Comparison of ENCODE assay signal across 8 mouse cellular contexts in genomic region chr2:122297271-122298095, GRCm38 (mm10). TPM values are rescaled to one million over a fixed set of nuclear protein-coding genes. Genes with fewer than 3 reads are reported as not detected.
A peak's percentile ranks its signal among the peaks of the same experiment; 100 is the strongest.
DNase-seq lines count a peak whose midpoint lies in the region; ATAC-seq and TF ChIP-seq lines count a peak whose summit lies in the region.
"Had no signal": no experiment of that assay in that cellular context is flagged by ENCODE, and none has a peak within 500 bp of the region (broad histone marks: within the 10 kb centered on the region; RNA-seq: fewer than 3 reads in every experiment).

No protein-coding gene starts in this region.

- peaks cover 0 to 10% of the 10 kb centered on the region in 2 experiments; a peak in 2 of 4 replicates for H3K4me1 ChIP-seq in ES-E14 (ENCODE audit: control insufficient read depth in 2 of 2, insufficient read depth in 2 of 2, low read length in 2 of 2, poor library complexity in 1 of 2)
- peaks cover 49% of the 10 kb centered on the region for H3K4me1 ChIP-seq in hindbrain, embryonic 13.5 days (replicated peaks)
- H3K4me1 ChIP-seq in midbrain, postnatal 0 days (ENCODE audit: insufficient read depth, low read length): peaks cover 20% of the 10 kb centered on the region

- ATAC-seq in hindbrain, embryonic 13.5 days (ENCODE audit: low FRiP score): no peak
- no peak for ATAC-seq in midbrain, postnatal 0 days (ENCODE audit: low FRiP score)

- TF ChIP-seq POLR2A in brain, embryonic 14.5 days (IDR thresholded peaks at IDR 0.05; ENCODE audit: borderline replicate concordance, extremely low read depth, insufficient read depth, insufficient read length, poor library complexity, severe bottlenecking): no peak

- H3K9ac ChIP-seq in ES-E14 (ENCODE audit: insufficient read depth, low read depth, low read length, poor library complexity, severe bottlenecking): no peak overlapping the region
- H3K9ac ChIP-seq in hindbrain, embryonic 13.5 days: no peak overlapping the region
- H3K9ac ChIP-seq in midbrain, postnatal 0 days (replicated peaks; ENCODE audit: low read length, poor library complexity, severe bottlenecking): no peak overlapping the region

- H3K27me3 ChIP-seq in hindbrain, embryonic 13.5 days: peaks cover 99% of the 10 kb centered on the region
- H3K27me3 ChIP-seq in midbrain, postnatal 0 days (ENCODE audit: insufficient read depth, low read length): peaks cover 62% of the 10 kb centered on the region

- no peak for TF ChIP-seq CTCF in brain, embryonic 14.5 days (IDR thresholded peaks at IDR 0.05; ENCODE audit: borderline replicate concordance, extremely low read depth, insufficient read depth, insufficient read length)
- TF ChIP-seq CTCF in midbrain, postnatal 0 days (IDR thresholded peaks at IDR 0.05): no peak

- in situ Hi-C loops in ES-E14 (cut with MboI; ENCODE audit: low sequenced_read_pairs in 2 of 2, unreplicated experiment in 2 of 2): no loop called here

- WGBS in hindbrain, embryonic 13.5 days: under 1% methylated on average over 35 of the region's 35 CpGs
- WGBS in midbrain, postnatal 0 days: under 1% methylated on average over 35 of the region's 35 CpGs

- H3K4me2 ChIP-seq in hindbrain, embryonic 13.5 days: peak overlapping the region; percentile 44
- H3K4me2 ChIP-seq in midbrain, postnatal 0 days (ENCODE audit: low read depth, low read length, poor library complexity, severe bottlenecking): peak overlapping the region; percentile 48

- no peak overlapping the region for H3K4me3 ChIP-seq in ES-E14 (ENCODE audit: insufficient read depth in 1 of 2, low read depth in 1 of 2, low read length in 2 of 2, poor library complexity in 1 of 2, severe bottlenecking in 1 of 2)
- H3K4me3 ChIP-seq in hindbrain, embryonic 13.5 days: peak overlapping the region; percentile 28
- H3K4me3 ChIP-seq in midbrain, postnatal 0 days (ENCODE audit: low read depth, low read length): peak overlapping the region; percentile 20

- H3K9me3 ChIP-seq in ES-E14 (ENCODE audit: control insufficient read depth, insufficient read depth, low read depth, low read length): no peaks in the 10 kb centered on the region
- H3K9me3 ChIP-seq in hindbrain, embryonic 13.5 days: no peaks in the 10 kb centered on the region
- no peaks in the 10 kb centered on the region for H3K9me3 ChIP-seq in midbrain, postnatal 0 days (ENCODE audit: low read length)

- H3K27ac ChIP-seq in ES-E14 (ENCODE audit: insufficient read depth, low read depth, low read length, poor library complexity, severe bottlenecking): peak overlapping the region; percentile 5; the same call in 1 of the 2 replicates
- no peak overlapping the region for H3K27ac ChIP-seq in hindbrain, embryonic 13.5 days
- no peak overlapping the region for H3K27ac ChIP-seq in midbrain, postnatal 0 days (ENCODE audit: low read depth, low read length)

- H3K36me3 ChIP-seq in ES-E14 (ENCODE audit: control insufficient read depth, insufficient read depth, low read length, poor library complexity, severe bottlenecking): no peaks in the 10 kb centered on the region
- H3K36me3 ChIP-seq in hindbrain, embryonic 13.5 days: no peaks in the 10 kb centered on the region
- no peaks in the 10 kb centered on the region for H3K36me3 ChIP-seq in midbrain, postnatal 0 days (ENCODE audit: insufficient read depth, low read length)

- DNase-seq in ES-E14 (ENCODE audit: low read depth, low spot score) (no peak), adipocyte (ENCODE audit: low spot score) (no peak)
- DNase-seq in brain, embryonic 14.5 days (ENCODE audit: low read depth): peak; percentile 29
- DNase-seq in midbrain, postnatal 0 days (ENCODE audit: low spot score): no peak
- no peak for DNase-seq in spleen, postnatal 36 days (ENCODE audit: low spot score in 2 of 2)
- DNase-seq in thymus, postnatal 14 days: no peak
- DNase-seq: lung, adult 2 months had no signal

TF ChIP-seq in ES-E14, 5 proteins besides CTCF, POLR2A, EP300 and RAD21:
- TF ChIP-seq HCFC1 (IDR thresholded peaks at IDR 0.05; ENCODE audit: borderline replicate concordance, insufficient read depth, low read length): no peak
- TF ChIP-seq ZC3H11A (IDR thresholded peaks at IDR 0.05; ENCODE audit: borderline replicate concordance, low read depth, low read length): no peak
- no peak for TF ChIP-seq CHD2 (IDR thresholded peaks at IDR 0.05; ENCODE audit: low read depth, low read length)
- TF ChIP-seq ZNF384 (IDR thresholded peaks at IDR 0.05; ENCODE audit: low read depth, low read length): no peak
- no peak for TF ChIP-seq MAFK (IDR thresholded peaks at IDR 0.05; ENCODE audit: insufficient read depth, low read depth, low read length)
TF ChIP-seq in ES-E14: peak in this region for 0.

RNA-seq across cellular contexts. Expression of gene Duox2, which starts 0.8 kb away (rescaled TPM):
- 0.13 and 0.42 TPM in 2 replicates for total RNA-seq in ES-E14 (2012; rRNA removed)
- 0.08 TPM in 2 replicates for polyA plus RNA-seq in brain, embryonic 14.5 days (2012; rRNA removed)
- not detected in 2 replicates for polyA plus RNA-seq in hindbrain, embryonic 13.5 days (2015; fragmentation: Nextera tagmentation; extraction: Ambion mirVana)
- total RNA-seq in midbrain, postnatal 0 days (2014; rRNA removed): 0.05 and 0.14 TPM in 2 replicates
- 0.09 and 0.17 TPM in 2 replicates for polyA plus RNA-seq in midbrain, postnatal 0 days (2015; fragmentation: Nextera tagmentation; extraction: Ambion mirVana)

RNA-seq across cellular contexts. Expression of gene Duoxa2, which starts 1.2 kb away (rescaled TPM):
- 0.49 and 0.95 TPM in 2 replicates for total RNA-seq in ES-E14 (2012; rRNA removed)
- polyA plus RNA-seq in brain, embryonic 14.5 days (2012; rRNA removed): 0.04 and 0.05 TPM in 2 replicates
- not detected in 2 replicates for polyA plus RNA-seq in hindbrain, embryonic 13.5 days (2015; fragmentation: Nextera tagmentation; extraction: Ambion mirVana)
- 0.49 and 0.61 TPM in 2 replicates for total RNA-seq in midbrain, postnatal 0 days (2014; rRNA removed)
- polyA plus RNA-seq in midbrain, postnatal 0 days (2015; fragmentation: Nextera tagmentation; extraction: Ambion mirVana): 0.43 and 0.82 TPM in 2 replicates

RNA-seq across cellular contexts. Expression of gene Duoxa1, which starts 16.0 kb away (rescaled TPM):
- total RNA-seq in ES-E14 (2012; rRNA removed): 0.90 and 1.3 TPM in 2 replicates
- polyA plus RNA-seq in brain, embryonic 14.5 days (2012; rRNA removed): 0.18 and 0.55 TPM in 2 replicates
- 0.13 TPM in 1 of 2 replicates, not detected in the other for polyA plus RNA-seq in hindbrain, embryonic 13.5 days (2015; fragmentation: Nextera tagmentation; extraction: Ambion mirVana)
- not detected in 2 replicates for total RNA-seq in midbrain, postnatal 0 days (2014; rRNA removed)
- 0.41 and 0.44 TPM in 2 replicates for polyA plus RNA-seq in midbrain, postnatal 0 days (2015; fragmentation: Nextera tagmentation; extraction: Ambion mirVana)

RNA-seq across cellular contexts. Expression of gene Duox1, which starts 18.0 kb away (rescaled TPM):
- 0.76 and 1.0 TPM in 2 replicates for total RNA-seq in ES-E14 (2012; rRNA removed)
- 0.08 and 0.22 TPM in 2 replicates for polyA plus RNA-seq in brain, embryonic 14.5 days (2012; rRNA removed)
- 0.13 and 0.16 TPM in 2 replicates for polyA plus RNA-seq in hindbrain, embryonic 13.5 days (2015; fragmentation: Nextera tagmentation; extraction: Ambion mirVana)
- total RNA-seq in midbrain, postnatal 0 days (2014; rRNA removed): 0.24 and 0.33 TPM in 2 replicates
- 0.11 and 0.16 TPM in 2 replicates for polyA plus RNA-seq in midbrain, postnatal 0 days (2015; fragmentation: Nextera tagmentation; extraction: Ambion mirVana)

Comparison
In these comparisons a context has a peak if more than half of its experiments do, and no peak if none do; other contexts are left out.
1. H3K4me3 ChIP-seq: peak in hindbrain, embryonic 13.5 days (single experiment) and midbrain, postnatal 0 days (single experiment); none in ES-E14 (0 of 2).